Mouse (Mus musculus) E14TG2a.4 (cell line): ENCODE results near the gene Bud31.
A peak's percentile ranks its signal among the peaks of the same experiment; 100 is the strongest.

Experiments
- H3K27me3 ChIP-seq: 2 replicates; pipeline ENCODE4 v1.6.1; 2014; ENCODE audit warnings: low read length, control low read depth; ENCODE audit not compliant: insufficient read depth
- H3K36me3 ChIP-seq: 2 replicates; pipeline ENCODE4 v1.6.1; 2014; ENCODE audit warnings: low read length, control low read depth; ENCODE audit not compliant: insufficient read depth
- H3K4me1 ChIP-seq: replicated peaks from 2 replicates; pipeline ENCODE4 v1.6.1; 2014; ENCODE audit warnings: low read depth, low read length, control low read depth
- H3K4me3 ChIP-seq: replicated peaks from 2 replicates; pipeline ENCODE4 v1.5.1; 2014; ENCODE audit warnings: mild to moderate bottlenecking, low read length
- H3K9me3 ChIP-seq: 2 replicates; pipeline ENCODE4 v1.6.1; 2014; ENCODE audit warnings: low read length, control low read depth
- CTCF ChIP-seq: conservative IDR thresholded peaks from 2 replicates; pipeline ENCODE4 v1.5.1; 2014; ENCODE audit warnings: low read length
- NANOG ChIP-seq: IDR thresholded peaks from 2 replicates; pipeline ENCODE4 v1.6.1; 2014; ENCODE audit warnings: borderline replicate concordance, low read length, mixed read lengths
- POU5F1 ChIP-seq: IDR thresholded peaks from 2 replicates; pipeline ENCODE4 v1.6.1; 2014; ENCODE audit warnings: low read length, borderline replicate concordance

The Bud31 gene

DNA sequence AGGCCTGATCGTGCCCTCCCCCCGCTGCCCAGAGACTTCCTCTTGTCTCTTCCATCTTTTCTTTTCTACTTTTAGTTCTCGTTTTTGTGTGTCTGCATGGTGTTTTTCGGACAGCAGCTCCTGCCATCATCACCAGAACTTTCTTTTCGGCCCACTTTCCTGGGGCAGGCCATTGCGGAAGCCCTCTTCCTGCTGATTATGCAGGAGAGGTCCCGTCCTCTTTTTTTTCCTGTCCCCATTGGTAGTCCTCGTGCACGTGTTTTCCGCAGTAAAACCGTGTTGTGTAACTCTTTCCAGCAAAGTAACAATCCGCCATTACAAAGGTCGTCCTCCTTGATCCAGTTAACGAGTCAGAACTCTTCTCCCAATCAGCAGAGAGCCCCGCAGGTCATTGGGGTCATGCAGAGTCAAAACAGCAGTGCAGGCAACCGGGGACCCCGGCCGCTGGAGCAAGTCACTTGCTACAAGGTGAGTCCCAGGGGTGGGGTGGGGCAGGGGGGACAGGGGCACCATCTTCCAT, 38.4 kb downstream of the Bud31 start:
- Histone ChIP-seq H3K4me3 (no peak overlapping the region), H3K9me3 (no peaks in the 10 kb centered on the region), H3K36me3 (peaks cover 100% of the 10 kb centered on the region), H3K27me3 (no peaks in the 10 kb centered on the region), H3K4me1 (peaks cover 75% of the 10 kb centered on the region)
- TF ChIP-seq NANOG = no peak
- TF ChIP-seq CTCF = no peak
- TF ChIP-seq POU5F1 = no peak

DNA sequence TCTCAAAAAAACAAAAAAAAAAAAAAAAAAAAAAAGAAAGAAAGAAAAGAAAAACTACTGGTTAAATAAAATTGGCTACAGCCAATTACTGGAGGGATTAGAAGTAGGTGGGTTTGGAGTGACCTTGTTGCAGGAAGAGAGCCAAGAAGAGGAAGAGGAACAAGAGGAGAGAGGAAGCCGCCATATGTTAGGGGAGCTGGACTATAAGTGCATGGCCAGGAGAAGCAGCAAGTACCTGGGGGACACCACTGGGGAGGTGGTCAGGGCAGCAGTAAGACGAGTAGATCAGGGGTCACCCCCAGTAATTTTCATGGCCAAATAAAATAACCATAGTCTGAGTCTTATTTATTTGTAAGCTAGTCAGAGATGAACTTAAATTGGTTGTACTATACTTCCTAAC, 45.1 kb downstream of the Bud31 start:
- H3K4me1 ChIP-seq = peaks cover 68% of the 10 kb centered on the region
- H3K9me3 ChIP-seq = no peaks in the 10 kb centered on the region
- H3K4me3 ChIP-seq = no peak overlapping the region
- H3K27me3 ChIP-seq = no peaks in the 10 kb centered on the region
- H3K36me3 ChIP-seq = peaks cover 100% of the 10 kb centered on the region
- TF ChIP-seq POU5F1 (no peak), NANOG (no peak), CTCF (no peak)

DNA sequence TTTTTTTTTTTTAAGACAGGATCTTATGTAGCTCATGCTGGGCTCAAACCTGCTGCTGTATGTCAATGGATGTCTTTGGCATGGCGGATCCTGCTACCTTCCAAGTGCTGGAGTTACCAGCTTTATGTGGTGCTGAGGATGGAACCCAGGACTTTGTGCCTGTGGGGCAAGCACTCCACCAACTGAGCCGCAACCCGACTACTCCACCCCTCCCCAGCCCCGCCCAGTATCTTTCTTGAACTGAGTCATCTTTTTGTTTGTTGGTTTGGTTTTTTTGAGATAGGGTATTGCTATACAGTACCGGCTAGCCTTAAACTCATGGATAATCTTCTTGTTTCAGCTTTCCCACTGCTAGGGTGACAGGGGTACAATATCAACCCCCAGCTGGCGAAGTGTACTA, 49.3 kb downstream of the Bud31 start:
- peak overlapping the region; percentile 98 for H3K4me3 ChIP-seq
- H3K4me1 ChIP-seq = peaks cover 63% of the 10 kb centered on the region
- TF ChIP-seq NANOG (no peak), CTCF (no peak)
- H3K9me3 ChIP-seq = no peaks in the 10 kb centered on the region
- H3K36me3 ChIP-seq = peaks cover 71% of the 10 kb centered on the region
- H3K27me3 ChIP-seq = no peaks in the 10 kb centered on the region

DNA sequence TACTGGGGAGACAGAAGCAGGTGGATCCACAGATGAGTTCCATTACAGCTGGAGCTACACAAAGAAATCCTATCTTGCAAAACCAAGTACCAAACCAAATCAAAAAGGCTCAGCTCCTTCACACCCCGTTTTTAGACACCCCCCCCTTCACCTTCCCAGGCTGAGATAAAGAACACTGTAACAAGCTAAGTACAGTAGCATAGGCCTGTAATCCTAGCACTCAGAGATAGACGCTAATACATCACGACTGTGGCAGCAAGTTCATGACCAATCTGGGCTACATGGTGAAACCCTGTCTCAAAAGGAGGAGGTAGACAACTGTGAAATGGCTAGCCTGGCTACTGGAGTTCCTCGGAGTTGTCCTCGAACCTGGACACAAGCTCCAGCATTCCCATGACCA, 50.2 kb downstream of the Bud31 start:
- Histone ChIP-seq H3K27me3 (no peaks in the 10 kb centered on the region), H3K36me3 (peaks cover 71% of the 10 kb centered on the region), H3K4me1 (peaks cover 63% of the 10 kb centered on the region), H3K9me3 (no peaks in the 10 kb centered on the region), H3K4me3 (peak overlapping the region; percentile 98)
- TF ChIP-seq POU5F1 (no peak), NANOG (no peak)

DNA sequence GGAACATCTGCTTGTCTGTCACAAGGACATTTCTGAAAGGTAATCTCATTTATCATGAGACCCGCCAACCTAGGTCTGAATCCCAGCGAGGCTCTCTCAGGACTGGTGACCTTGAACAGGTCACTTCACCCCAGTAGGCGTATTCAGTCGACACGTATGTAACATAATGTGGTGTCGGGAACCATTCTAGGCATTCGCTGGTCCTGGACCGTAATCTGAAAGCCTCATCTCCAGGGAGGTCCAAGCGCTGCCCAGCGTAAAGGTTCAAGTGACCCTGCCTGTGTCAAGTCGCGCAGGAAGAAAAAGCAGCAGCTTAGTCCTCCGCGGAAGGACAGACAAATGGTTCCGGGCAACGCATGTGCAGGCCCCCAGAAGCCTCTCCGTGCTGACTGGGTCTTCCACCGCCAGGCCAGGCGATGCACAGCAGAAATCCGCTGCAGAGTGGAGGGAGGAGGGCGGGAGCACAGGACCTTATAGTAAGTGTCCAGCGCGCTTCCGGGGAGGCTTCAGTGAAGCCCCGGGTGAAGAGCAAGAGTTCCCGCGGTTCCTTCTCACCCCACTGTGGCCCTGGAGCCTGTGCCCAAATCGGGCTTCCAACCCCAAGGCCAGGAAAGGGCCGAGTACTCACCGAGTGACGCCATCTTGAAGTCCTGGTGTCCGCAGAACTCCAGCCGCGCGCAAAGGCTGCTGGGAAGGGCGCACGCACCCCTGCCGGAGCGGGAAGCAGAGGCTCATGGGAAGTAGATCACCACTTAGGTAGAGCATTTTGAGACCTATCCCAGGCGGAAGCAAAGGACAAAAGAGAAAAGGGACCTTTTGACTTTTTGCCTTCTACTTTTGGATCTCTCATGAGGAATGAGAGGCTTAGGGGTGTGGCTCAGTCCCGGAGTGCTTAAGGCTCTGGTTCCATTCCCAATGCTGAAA, 51.0 kb downstream of the Bud31 start:
- H3K4me3 ChIP-seq = peak overlapping the region; percentile 98
- no peaks in the 10 kb centered on the region for H3K9me3 ChIP-seq
- peaks cover 57% of the 10 kb centered on the region for H3K4me1 ChIP-seq
- TF ChIP-seq NANOG = peak; percentile 27; the same call in 1 of the 2 replicates
- no peak for TF ChIP-seq CTCF
- TF ChIP-seq POU5F1 = no peak
- H3K27me3 ChIP-seq = no peaks in the 10 kb centered on the region
- H3K36me3 ChIP-seq = peaks cover 71% of the 10 kb centered on the region

DNA sequence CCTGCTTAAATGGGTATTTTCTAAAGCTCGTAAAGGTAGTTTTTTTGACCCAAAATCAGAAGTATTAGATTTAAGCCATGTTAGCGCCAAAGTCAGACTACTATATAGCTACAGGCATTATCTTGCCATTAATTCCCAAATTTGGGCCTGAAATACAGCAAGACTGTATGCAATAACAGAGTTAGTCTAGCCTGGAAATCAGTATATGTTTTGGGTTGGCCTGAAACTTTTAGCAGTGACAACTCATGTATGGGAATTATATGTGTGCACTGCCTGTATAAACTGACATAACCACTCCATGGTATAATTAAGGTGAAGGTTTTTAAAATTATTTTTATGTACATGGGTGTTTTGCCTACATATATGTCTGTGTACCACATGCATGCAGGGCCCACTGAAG, 51.8 kb downstream of the Bud31 start, which contains the start of gene Atp5j2:
Atp5j2 (minus strand) TSS at position 101 of the 400 bp plus-strand sequence.
- peak within 1 kb of the TSS; percentile 98 for H3K4me3 ChIP-seq
- peaks cover 49% of the 10 kb centered on the region for H3K4me1 ChIP-seq
- H3K9me3 ChIP-seq = no peaks in the 10 kb centered on the region
- TF ChIP-seq POU5F1 = no peak
- no peak for TF ChIP-seq CTCF
- H3K36me3 ChIP-seq = peaks cover 68% of the 10 kb centered on the region
- no peaks in the 10 kb centered on the region for H3K27me3 ChIP-seq
